Mouse (Mus musculus) c-Kit-positive CD71-positive TER-119-positive erythroid progenitor cells, embryonic 14.5 days (primary cell): Measurements from ENCODE around the gene Siglece.

Source experiments
- DNase-seq: peaks from one replicate; pipeline ENCODE4 v3.0.0-alpha.2; 2013; ENCODE audit warnings: low spot score

Gene Siglece

GRCm38 (mm10) chr7:43625794-43626422, 34.1 kb downstream of the Siglece start:
- no peak for DNase-seq

- DNase-seq = no peak
Observed at GRCm38 (mm10) chr7:43625065-43625464, 34.9 kb downstream of the Siglece start.

- no peak for DNase-seq
Observed at GRCm38 (mm10) chr7:43623819-43624218, 36.1 kb downstream of the Siglece start.

- no peak for DNase-seq
Observed at GRCm38 (mm10) chr7:43622927-43623326, 37.0 kb downstream of the Siglece start.

GRCm38 (mm10) chr7:43613816-43614551, 46.0 kb downstream of the Siglece start:
- no peak for DNase-seq

- no peak for DNase-seq
Observed at GRCm38 (mm10) chr7:43608316-43608824, 51.6 kb downstream of the Siglece start.

- no peak for DNase-seq
Observed at GRCm38 (mm10) chr7:43607743-43608287, 52.1 kb downstream of the Siglece start.

GRCm38 (mm10) chr7:43606896-43607742, 52.8 kb downstream of the Siglece start, which contains the start of gene Zfp819:
Gene Zfp819 (plus strand): TSS chr7:43607169.
- peak; percentile 3 for DNase-seq

GRCm38 (mm10) chr7:43601884-43602283, 58.1 kb downstream of the Siglece start:
- no peak for DNase-seq
